Mouse (Mus musculus): ENCODE measurements at regions not wholly inside any gene's neighbourhood (a gene's known extent, or its start where the extent isn't known, plus 50 kb on each side); places are given as distances from the start of the nearest gene placed in this dataset.

DNA sequence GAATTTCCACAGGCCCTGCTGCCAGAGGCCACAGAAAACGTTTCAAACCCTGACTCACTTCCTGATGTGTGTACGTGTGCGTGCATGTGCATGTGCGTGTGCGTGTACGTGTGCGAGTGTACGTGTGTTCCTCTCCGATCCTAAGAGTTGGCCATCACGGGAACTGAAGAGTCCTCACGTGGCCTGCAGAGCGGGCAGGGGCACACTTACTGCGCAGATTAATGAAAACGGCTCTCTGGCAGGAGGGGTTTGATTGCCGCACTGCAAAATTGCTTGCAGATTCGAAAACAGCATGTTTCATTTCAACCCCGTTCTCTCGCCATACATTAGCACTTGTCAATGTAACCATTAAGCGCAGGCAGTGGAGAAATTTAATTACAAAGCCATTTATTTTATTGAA lies 135.0 kb upstream of the Six2 start:
- no peak for DNase-seq

DNA sequence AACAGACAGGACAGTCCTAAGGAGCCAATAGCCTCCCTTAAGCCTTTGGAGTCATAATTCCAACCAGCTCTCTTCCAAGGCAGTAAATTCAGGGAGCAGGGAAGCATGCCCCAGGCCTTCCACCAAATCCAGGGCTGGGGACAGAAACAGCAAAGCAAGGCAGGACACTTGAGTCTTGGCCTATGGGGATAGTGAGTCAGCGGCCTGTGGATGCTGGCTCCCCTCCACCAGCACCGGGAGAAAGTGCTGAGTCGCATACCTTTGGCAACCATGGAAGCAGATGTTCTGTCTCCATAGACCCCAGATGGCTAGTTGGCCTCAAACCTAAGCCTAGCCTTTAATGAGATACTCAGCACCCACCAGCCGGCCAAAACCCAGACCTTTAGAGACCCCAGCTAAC lies 133.8 kb upstream of the Six2 start:
- no peak for DNase-seq

DNA sequence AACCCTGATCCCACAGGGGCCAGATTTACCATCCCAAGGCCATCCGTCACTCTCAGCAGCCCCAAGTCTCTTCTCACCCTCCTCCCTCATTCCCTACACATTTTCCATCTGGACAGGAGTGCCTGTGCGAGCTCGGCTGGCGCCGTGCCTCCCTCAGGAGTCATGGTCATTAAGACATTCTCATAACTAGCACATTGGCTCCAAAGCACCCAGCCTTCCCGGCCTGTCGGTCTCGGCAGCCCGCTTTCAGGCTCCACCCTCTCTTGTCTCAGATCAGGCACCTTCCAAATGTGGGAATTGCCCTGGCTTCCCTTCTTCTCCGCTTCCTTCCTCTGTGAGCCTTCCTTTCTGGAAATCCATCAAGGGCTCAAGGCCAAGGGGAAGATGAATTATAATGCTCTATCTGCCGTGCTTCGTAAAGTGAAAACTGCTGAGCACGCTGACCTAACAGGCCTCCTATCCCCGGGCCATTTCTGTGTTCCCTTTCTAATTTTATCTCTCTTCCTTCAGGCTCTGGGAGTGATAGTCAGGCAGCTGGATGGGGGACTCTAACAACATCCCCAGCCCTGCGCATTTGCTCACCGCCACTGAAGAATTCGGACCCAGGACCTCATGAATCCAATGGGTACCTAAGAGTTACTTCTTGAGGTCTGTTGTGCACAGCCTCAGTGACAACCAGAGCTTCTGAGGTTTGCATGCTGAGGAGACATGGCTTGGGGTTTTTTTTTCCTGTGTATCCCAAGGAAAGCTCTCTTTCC lies 130.2 kb upstream of the Six2 start:
- DNase-seq: peak; percentile 12

DNA sequence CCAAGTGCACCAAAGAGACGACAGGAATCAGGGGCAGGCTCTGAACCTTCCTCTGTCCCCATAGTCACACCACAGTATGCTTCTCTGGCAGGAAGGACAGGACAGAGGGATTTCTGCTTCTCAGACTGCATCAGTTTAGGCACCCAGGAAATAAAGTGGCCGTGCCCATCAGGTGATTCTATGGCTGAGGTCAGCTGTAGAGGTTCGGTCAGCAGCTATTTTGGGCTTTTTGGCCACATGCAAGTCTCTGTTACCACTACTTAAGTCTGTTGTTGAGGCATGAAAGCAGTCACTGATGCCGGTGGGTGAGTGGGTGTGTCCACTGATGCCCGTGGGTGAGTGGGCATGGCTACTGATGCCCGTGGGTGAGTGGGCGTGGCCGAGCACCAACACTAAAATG lies 128.4 kb upstream of the Six2 start:
- no peak for DNase-seq

- DNase-seq: no peak
Observed at GRCm38 (mm10) chr17:85816056-85816455, 128.0 kb upstream of the Six2 start.

GRCm38 (mm10) chr17:85808580-85808979 lies 120.5 kb upstream of the Six2 start:
- no peak for DNase-seq

DNA sequence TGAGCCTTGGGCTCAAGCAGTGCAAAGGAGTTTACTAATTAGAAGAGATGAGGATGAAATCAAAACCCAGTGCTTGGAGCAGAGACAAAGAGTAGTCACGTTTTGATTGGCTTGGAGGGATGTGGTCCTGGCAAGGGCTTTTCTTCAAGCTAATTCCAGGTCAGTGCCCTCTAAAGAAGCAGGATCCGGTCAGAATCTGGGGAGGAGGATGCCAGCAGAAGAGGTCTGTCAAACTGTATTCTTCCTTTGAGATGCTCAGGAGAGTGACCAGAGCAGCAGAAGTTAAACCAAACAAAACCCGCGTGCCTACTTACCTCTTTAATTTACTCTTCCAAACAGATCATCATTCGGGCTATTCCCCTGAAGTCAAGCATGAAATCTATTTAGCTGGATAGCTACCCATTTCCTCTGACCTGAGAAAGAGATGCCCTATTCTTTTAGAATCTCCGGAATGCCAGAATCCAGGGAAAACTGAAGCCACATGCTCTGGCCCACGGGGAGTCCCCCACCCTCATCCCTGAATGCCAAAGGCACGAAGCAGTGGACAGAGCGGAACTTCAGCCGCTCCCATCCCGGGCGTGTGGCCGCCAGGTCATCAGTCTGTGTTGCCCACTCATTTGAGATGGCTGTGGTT lies 117.8 kb upstream of the Six2 start:
- no peak for DNase-seq

DNA sequence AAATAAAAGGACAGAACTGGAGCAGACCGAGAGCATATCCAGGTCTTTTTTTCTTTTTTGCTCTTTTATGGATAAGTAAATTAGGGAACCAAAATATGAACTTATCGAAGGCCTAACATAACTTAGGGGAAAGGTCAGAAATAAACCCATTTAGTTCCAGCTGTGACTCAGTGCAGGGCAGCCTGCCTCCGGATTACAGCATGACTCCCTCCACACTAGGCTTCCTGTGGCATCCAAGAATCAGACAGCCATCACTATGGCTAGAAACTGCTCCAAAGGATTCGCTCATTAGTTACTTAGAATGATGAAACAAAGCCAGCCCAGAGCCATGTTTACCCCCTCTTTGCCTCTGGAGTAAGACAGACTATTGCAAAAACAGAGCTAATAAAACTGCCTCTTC lies 116.6 kb upstream of the Six2 start:
- DNase-seq: no peak

DNA sequence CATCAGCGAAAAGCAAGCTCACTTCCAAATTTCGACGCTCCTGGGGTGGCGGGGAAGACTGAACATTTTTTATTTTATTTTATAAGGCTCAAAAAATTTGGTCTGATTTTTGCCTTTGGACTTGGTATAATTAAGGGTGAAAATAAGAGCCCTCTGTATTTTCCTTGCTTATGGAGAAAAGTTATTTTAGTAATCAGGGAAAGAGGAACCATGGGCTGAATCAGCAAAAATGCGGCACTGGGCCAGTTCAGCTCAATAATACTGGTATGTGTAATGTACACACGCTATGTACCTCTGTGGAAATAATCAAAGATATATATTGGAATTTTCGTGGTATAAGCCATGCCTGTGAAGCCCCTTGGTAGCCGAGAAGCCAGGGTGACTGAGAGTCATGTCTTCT lies 113.7 kb upstream of the Six2 start:
- DNase-seq: no peak

- no peak for DNase-seq
Observed at GRCm38 (mm10) chr17:85801079-85801605, 113.1 kb upstream of the Six2 start.

GRCm38 (mm10) chr17:85800357-85801078 lies 112.4 kb upstream of the Six2 start:
- DNase-seq: no peak

GRCm38 (mm10) chr17:85799865-85800356 lies 111.8 kb upstream of the Six2 start:
- peak; percentile 32 for DNase-seq

DNA sequence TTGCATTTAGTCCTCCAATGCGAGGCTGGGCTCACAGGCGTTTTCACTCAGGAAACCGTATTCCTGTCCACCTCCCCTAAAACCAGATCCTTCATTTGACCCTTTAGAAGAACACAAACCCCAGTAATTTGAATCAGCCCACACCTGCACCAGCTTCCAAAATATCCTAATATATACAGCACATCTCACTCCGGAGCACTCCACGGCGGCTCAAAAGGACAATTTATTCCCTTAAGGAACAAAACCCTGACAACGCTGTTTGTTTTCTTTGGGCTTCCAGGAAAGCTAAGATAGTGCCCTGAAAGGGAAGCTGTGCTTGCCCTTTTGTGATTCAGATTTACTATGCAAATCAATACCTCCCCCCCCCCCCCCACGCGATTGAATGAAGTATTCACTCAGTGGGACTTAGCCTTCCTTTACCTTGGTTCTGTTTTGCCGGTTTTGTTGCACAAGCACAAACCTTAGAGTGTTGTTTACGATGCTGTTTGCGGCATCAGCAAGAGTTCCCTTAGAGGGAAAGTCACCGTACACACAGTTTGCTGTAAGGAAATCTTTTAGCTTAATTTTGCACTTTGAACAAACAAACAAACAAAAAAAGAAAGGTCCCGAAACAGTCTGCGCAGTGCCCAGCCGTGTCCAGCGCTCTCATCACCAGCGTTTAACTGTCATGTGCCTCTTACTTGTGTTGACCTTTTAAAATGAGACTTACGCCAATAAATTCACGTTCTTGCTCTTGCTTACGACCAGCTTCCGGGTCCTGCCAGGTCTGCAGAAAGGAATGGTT lies 111.2 kb upstream of the Six2 start:
- no peak for DNase-seq

DNA sequence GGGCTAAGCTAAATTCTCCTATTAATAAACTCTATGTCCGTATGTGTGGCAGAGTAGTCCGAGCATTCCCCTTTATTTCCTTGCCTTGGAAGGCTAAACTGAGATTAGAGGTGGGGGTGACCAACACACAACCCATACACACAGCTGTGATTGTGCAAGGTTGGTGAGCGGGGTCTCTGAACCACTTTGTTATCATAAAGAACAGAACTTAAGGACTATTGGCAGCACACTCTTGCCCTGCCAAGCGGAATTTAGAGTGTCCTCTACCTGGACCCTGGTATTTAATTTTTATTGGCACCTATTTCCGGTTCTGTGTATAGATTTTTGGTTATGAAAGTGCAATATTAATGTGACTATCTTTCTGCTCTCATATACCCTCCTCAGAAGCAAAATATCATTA lies 109.7 kb upstream of the Six2 start:
- no peak for DNase-seq

- no peak for DNase-seq
Observed at GRCm38 (mm10) chr17:85795820-85796219, 107.7 kb upstream of the Six2 start.

DNA sequence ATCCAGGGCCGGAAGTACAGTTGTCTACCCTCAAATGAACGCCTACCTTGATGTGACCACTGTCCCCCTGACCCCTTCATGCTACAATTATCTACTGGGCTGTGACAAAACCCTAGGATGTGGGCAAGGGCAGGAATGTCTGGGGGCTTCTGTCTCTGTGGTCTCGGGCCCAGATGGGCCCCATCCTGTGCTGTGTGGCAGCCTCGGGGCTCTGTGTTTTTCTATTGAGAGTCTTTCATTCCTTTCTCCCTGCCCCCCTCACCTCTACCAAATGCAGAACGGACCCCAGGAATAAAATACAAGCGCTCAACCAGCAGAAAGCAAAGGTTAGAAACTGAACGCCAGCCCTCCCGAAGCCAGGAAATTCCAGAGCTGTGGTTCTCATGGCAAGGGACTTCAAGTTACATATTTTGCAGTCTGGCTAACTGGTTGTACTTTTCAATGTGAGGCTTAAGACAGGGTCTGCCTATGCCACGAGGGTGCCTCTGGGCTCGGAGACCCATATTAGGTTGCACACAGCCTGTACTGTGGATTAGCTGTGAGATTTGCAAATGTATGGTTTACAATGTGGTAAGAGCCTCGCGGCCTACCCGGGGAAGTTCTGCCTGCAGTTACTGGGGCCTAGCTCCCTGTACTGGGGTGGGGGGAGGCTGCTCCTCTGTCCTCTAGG lies 97.7 kb upstream of the Six2 start:
- DNase-seq: no peak

DNA sequence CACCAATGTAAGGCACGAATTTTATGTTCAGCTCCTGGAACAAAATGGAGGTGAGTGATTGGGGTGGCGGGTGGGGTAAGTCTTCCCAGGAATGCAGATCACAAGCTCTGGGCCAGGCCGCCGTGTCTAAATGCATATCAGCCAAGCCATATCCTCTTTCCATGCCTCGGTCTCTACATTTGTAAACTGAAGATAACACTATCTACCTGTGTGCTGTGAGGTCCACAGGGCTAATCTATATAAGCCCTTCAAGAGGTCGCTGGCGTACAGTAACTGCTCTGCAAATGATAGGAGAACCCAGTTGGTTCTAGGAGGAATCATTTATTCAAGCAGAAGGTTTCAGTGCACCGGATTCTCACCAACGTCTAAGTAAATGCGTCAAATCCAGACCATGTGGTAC lies 92.4 kb upstream of the Six2 start:
- DNase-seq: no peak

DNA sequence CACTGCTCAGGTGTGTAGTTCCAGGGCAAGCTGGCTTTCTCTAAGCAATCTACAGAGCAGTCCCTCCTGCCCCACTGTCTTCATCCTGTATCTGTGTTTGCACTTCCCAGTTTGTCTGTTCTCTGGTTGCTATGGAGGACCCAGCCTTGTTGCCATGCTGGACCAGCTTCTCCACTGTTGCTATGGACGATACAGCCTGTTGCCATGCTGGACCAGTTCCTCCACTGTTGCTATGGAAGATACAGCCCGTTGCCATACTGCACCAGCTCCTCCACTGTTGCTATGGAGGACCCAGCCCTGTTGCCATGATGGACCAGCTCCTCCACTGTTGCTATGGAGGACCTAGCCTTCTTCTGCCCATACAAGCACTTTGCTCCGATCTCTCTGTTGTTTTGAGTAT lies 88.8 kb upstream of the Six2 start:
- no peak for DNase-seq

DNA sequence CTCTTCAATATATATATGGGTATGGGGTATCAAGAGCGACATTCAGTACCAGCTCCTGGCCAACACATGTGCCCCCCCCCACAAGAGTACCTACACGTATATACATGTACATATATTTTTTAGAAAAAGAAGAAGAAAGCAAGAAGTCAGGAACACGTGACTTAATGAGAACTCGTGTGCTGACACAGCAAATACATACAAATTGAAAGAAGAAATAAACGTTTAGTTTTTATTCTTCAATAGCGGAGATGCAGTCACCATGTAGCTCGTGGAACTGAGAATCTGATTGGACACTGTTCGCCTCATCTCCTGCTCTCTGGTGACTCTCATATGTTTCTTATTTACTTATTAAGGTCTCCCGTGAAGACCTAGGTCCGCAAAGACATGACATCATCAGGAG lies 80.3 kb upstream of the Six2 start:
- DNase-seq: no peak

GRCm38 (mm10) chr17:85767201-85767862 lies 79.3 kb upstream of the Six2 start:
- no peak for DNase-seq

GRCm38 (mm10) chr17:85766556-85766955 lies 78.5 kb upstream of the Six2 start:
- no peak for DNase-seq
